In genomic region chr14:108821539-108821938, GRCm38 (mm10) we compare ENCODE assay signal across 18 mouse cellular contexts.
"Had no signal": no experiment of that assay in that cellular context is flagged by ENCODE, and none has a peak within 500 bp of the region (broad histone marks: within the 10 kb centered on the region; RNA-seq: fewer than 3 reads in every experiment).

No protein-coding gene starts in this region.

- DNase-seq: liver, postnatal 0 days; lung, adult 2 months; lung, postnatal 14 days; lung, postnatal 36 days; right cerebral cortex, postnatal 14 days; thymus, adult 18-20 months; thymus, postnatal 25 days; thymus, postnatal 4 days had no signal

- H3K4me2 ChIP-seq: lung, embryonic 15.5 days; midbrain, embryonic 11.5 days; midbrain, embryonic 13.5 days; midbrain, embryonic 15.5 days; neural tube, embryonic 12.5 days; stomach, embryonic 15.5 days had no signal

- H3K9me3 ChIP-seq: lung, embryonic 15.5 days; megakaryocyte, embryonic 14.5 days; midbrain, embryonic 13.5 days; midbrain, embryonic 15.5 days; neural tube, embryonic 12.5 days; stomach, embryonic 15.5 days had no signal

- H3K27me3 ChIP-seq: lung, embryonic 15.5 days; megakaryocyte, embryonic 14.5 days; midbrain, embryonic 13.5 days; midbrain, embryonic 15.5 days; neural tube, embryonic 12.5 days; stomach, embryonic 15.5 days had no signal

- H3K36me3 ChIP-seq: lung, embryonic 15.5 days; midbrain, embryonic 13.5 days; midbrain, embryonic 15.5 days; neural tube, embryonic 12.5 days; stomach, embryonic 15.5 days had no signal

- ATAC-seq: liver, postnatal 0 days; lung, postnatal 0 days; midbrain, embryonic 13.5 days; midbrain, embryonic 15.5 days had no signal

- H3K9ac ChIP-seq: liver, postnatal 0 days; lung, embryonic 15.5 days; midbrain, embryonic 13.5 days; midbrain, embryonic 15.5 days; neural tube, embryonic 12.5 days; stomach, embryonic 15.5 days had no signal

- H3K4me1 ChIP-seq: lung, embryonic 15.5 days; megakaryocyte, embryonic 14.5 days; midbrain, embryonic 13.5 days; midbrain, embryonic 15.5 days; neural tube, embryonic 12.5 days; stomach, embryonic 15.5 days had no signal

- H3K4me3 ChIP-seq: lung, embryonic 15.5 days; megakaryocyte, embryonic 14.5 days; midbrain, embryonic 13.5 days; midbrain, embryonic 15.5 days; neural tube, embryonic 12.5 days; stomach, embryonic 15.5 days had no signal

- H3K27ac ChIP-seq: lung, embryonic 15.5 days; macrophage; midbrain, embryonic 13.5 days; midbrain, embryonic 15.5 days; neural tube, embryonic 12.5 days; stomach, embryonic 15.5 days; stomach, postnatal 0 days had no signal
